18 mouse cellular contexts compared by ENCODE assay signal in genomic region chr16:11743013-11743412, GRCm38 (mm10).
"Had no signal": no experiment of that assay in that cellular context is flagged by ENCODE, and none has a peak within 500 bp of the region (broad histone marks: within the 10 kb centered on the region; RNA-seq: fewer than 3 reads in every experiment).

No protein-coding gene starts in this region.

- H3K36me3 ChIP-seq: limb, embryonic 10.5 days; limb, embryonic 13.5 days; liver, embryonic 12.5 days; liver, embryonic 15.5 days; lung, embryonic 15.5 days; midbrain, embryonic 10.5 days; midbrain, embryonic 15.5 days; neural tube, embryonic 12.5 days; neural tube, embryonic 15.5 days had no signal

- H3K27ac ChIP-seq: limb, embryonic 10.5 days; limb, embryonic 13.5 days; liver, embryonic 12.5 days; liver, embryonic 15.5 days; lung, embryonic 15.5 days; midbrain, embryonic 10.5 days; midbrain, embryonic 15.5 days; neural tube, embryonic 12.5 days; neural tube, embryonic 15.5 days had no signal

- H3K4me2 ChIP-seq: limb, embryonic 13.5 days; liver, embryonic 12.5 days; liver, embryonic 15.5 days; lung, embryonic 15.5 days; midbrain, embryonic 15.5 days; neural tube, embryonic 12.5 days; neural tube, embryonic 15.5 days had no signal

- H3K27me3 ChIP-seq: limb, embryonic 13.5 days; liver, embryonic 12.5 days; liver, embryonic 15.5 days; lung, embryonic 15.5 days; midbrain, embryonic 15.5 days; neural tube, embryonic 12.5 days; neural tube, embryonic 15.5 days had no signal

- ATAC-seq: liver, embryonic 12.5 days; midbrain, embryonic 15.5 days had no signal

- H3K9me3 ChIP-seq: limb, embryonic 10.5 days; limb, embryonic 13.5 days; liver, embryonic 12.5 days; liver, embryonic 15.5 days; lung, embryonic 15.5 days; megakaryocyte, embryonic 14.5 days; midbrain, embryonic 10.5 days; midbrain, embryonic 15.5 days; neural tube, embryonic 12.5 days; neural tube, embryonic 15.5 days had no signal

- H3K4me3 ChIP-seq: limb, embryonic 10.5 days; limb, embryonic 13.5 days; liver, embryonic 12.5 days; liver, embryonic 15.5 days; lung, embryonic 15.5 days; megakaryocyte, embryonic 14.5 days; midbrain, embryonic 10.5 days; midbrain, embryonic 15.5 days; neural tube, embryonic 12.5 days; neural tube, embryonic 15.5 days had no signal

- H3K9ac ChIP-seq: limb, embryonic 13.5 days; liver, embryonic 12.5 days; liver, embryonic 15.5 days; lung, embryonic 15.5 days; midbrain, embryonic 15.5 days; neural tube, embryonic 12.5 days; neural tube, embryonic 15.5 days had no signal

- H3K4me1 ChIP-seq: limb, embryonic 10.5 days; limb, embryonic 13.5 days; liver, embryonic 15.5 days; lung, embryonic 15.5 days; midbrain, embryonic 10.5 days; midbrain, embryonic 15.5 days; neural tube, embryonic 12.5 days had no signal

- DNase-seq: kidney, adult 18-20 months; kidney, postnatal 4 days; liver; lung, postnatal 10 days; lung, postnatal 36 days; right cerebral cortex, adult 18-20 months; right cerebral cortex, postnatal 14 days; thymus, postnatal 25 days had no signal
